20 mouse cellular contexts compared by ENCODE assay signal in the genomic region with DNA sequence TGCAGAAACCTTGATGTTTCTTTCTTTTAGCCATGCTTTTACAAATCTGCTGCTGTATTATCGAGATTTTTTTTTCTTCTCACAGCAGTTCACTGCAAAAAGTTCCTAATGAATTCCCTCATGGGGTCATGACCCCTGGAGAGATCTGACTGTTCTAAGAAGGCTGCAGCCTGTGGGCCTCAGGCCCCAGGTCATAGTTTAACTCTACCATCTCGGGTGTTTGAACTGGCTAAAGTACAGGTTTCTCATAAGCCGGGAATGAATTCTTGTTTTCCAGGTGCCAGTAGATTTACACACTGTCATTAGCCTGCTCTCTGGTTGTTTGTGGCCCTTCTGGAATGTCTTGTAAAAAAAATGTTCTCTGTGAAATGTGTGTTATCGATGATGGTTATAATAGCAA. TPM values are rescaled to one million over a fixed set of nuclear protein-coding genes. Genes with fewer than 3 reads are reported as not detected.
DNase-seq lines count a peak whose midpoint lies in the region; ATAC-seq and TF ChIP-seq lines count a peak whose summit lies in the region.
"Had no signal": no experiment of that assay in that cellular context is flagged by ENCODE, and none has a peak within 500 bp of the region (broad histone marks: within the 10 kb centered on the region; RNA-seq: fewer than 3 reads in every experiment).

No protein-coding gene starts in this region.

- no peak overlapping the region for H3K9ac ChIP-seq in kidney, embryonic 14.5 days (ENCODE audit: low read depth, low read length)
- H3K9ac ChIP-seq in kidney, embryonic 15.5 days = no peak overlapping the region
- H3K9ac ChIP-seq: embryonic facial prominence, embryonic 13.5 days; forebrain, embryonic 12.5 days; hindbrain, embryonic 12.5 days had no signal

- WGBS in kidney, adult 2 months = 36% methylated on average over 4 of the region's 4 CpGs
- 51% methylated on average over 4 of the region's 4 CpGs for WGBS in kidney, embryonic 14.5 days
- WGBS in kidney, embryonic 15.5 days = 43% methylated on average over 4 of the region's 4 CpGs

- H3K36me3 ChIP-seq in kidney, adult 2 months (ENCODE audit: control insufficient read depth, insufficient read depth, low read length) = peaks cover 2% of the 10 kb centered on the region
- no peaks in the 10 kb centered on the region for H3K36me3 ChIP-seq in kidney, embryonic 14.5 days (ENCODE audit: control insufficient read depth, insufficient read depth, low read length)
- H3K36me3 ChIP-seq in kidney, embryonic 15.5 days = peaks cover 16% of the 10 kb centered on the region
- H3K36me3 ChIP-seq: forebrain, embryonic 12.5 days; hindbrain, embryonic 12.5 days had no signal

- H3K4me3 ChIP-seq in kidney, adult 2 months (ENCODE audit: insufficient read depth, low read depth, low read length) = no peak overlapping the region
- H3K4me3 ChIP-seq in kidney, embryonic 14.5 days (ENCODE audit: low read length) = no peak overlapping the region
- H3K4me3 ChIP-seq in kidney, embryonic 15.5 days (replicated peaks) = no peak overlapping the region
- H3K4me3 ChIP-seq: embryonic facial prominence, embryonic 13.5 days; forebrain, embryonic 12.5 days; hindbrain, embryonic 12.5 days had no signal

- H3K4me2 ChIP-seq in kidney, embryonic 14.5 days (replicated peaks; ENCODE audit: low read depth, low read length) = no peak overlapping the region
- H3K4me2 ChIP-seq in kidney, embryonic 15.5 days = no peak overlapping the region
- H3K4me2 ChIP-seq: embryonic facial prominence, embryonic 13.5 days; forebrain, embryonic 12.5 days; hindbrain, embryonic 12.5 days had no signal

- H3K27ac ChIP-seq in kidney, adult 2 months (ENCODE audit: insufficient read depth, low read depth, low read length) = no peak overlapping the region
- no peak overlapping the region for H3K27ac ChIP-seq in kidney, embryonic 14.5 days (ENCODE audit: low read depth, low read length)
- no peak overlapping the region for H3K27ac ChIP-seq in kidney, embryonic 15.5 days
- H3K27ac ChIP-seq: embryonic facial prominence, embryonic 13.5 days; forebrain, embryonic 12.5 days; hindbrain, embryonic 12.5 days had no signal

- no peaks in the 10 kb centered on the region for H3K27me3 ChIP-seq in kidney, adult 2 months (replicated peaks; ENCODE audit: control insufficient read depth, insufficient read depth, low read length)
- H3K27me3 ChIP-seq in kidney, embryonic 14.5 days (ENCODE audit: control insufficient read depth, insufficient read depth, low read length) = no peaks in the 10 kb centered on the region
- H3K27me3 ChIP-seq in kidney, embryonic 15.5 days = no peaks in the 10 kb centered on the region
- H3K27me3 ChIP-seq: embryonic facial prominence, embryonic 13.5 days; forebrain, embryonic 12.5 days; hindbrain, embryonic 12.5 days had no signal

- DNase-seq in kidney, adult 2 months = peak; percentile 80
- peak; percentile 34 to 51 for DNase-seq in kidney, postnatal 36 days
- DNase-seq in embryo, embryonic 11 days = peak; percentile 23
- DNase-seq in yolk sac, embryonic 10.5 days (ENCODE audit: low spot score) = peak; percentile 58
- no peak for DNase-seq in lung, postnatal 36 days
- DNase-seq: adrenal gland, adult 2 months; adrenal gland, postnatal 25 days; cerebellum, adult 18-20 months; cerebellum, adult 9-11 months; cerebellum, postnatal 36 days; gastrocnemius, postnatal 14 days; heart, postnatal 10 days; heart, postnatal 4 days had no signal

- peaks cover 9% of the 10 kb centered on the region; the same call in 1 of the 2 replicates for H3K4me1 ChIP-seq in kidney, adult 2 months (ENCODE audit: control insufficient read depth, insufficient read depth, low read length)
- H3K4me1 ChIP-seq in kidney, embryonic 14.5 days (ENCODE audit: control insufficient read depth, insufficient read depth, low read length) = no peaks in the 10 kb centered on the region
- peaks cover 9% of the 10 kb centered on the region; the same call in 1 of the 2 replicates for H3K4me1 ChIP-seq in kidney, embryonic 15.5 days
- H3K4me1 ChIP-seq: forebrain, embryonic 12.5 days; hindbrain, embryonic 12.5 days had no signal

- ATAC-seq in kidney, embryonic 14.5 days (ENCODE audit: low FRiP score, low TSS enrichment) = no peak
- ATAC-seq in kidney, embryonic 15.5 days (replicated peaks; ENCODE audit: low FRiP score) = no peak
- ATAC-seq: forebrain, embryonic 16.5 days; hindbrain, embryonic 16.5 days had no signal

- no peak for TF ChIP-seq CTCF in kidney, adult 2 months (conservative IDR thresholded peaks at IDR 0.05; ENCODE audit: insufficient read depth, insufficient read length, low read depth, low read length)

- H3K9me3 ChIP-seq in kidney, embryonic 14.5 days (ENCODE audit: control insufficient read depth, low read length) = peaks cover 3% of the 10 kb centered on the region; the same call in 1 of the 2 replicates
- H3K9me3 ChIP-seq in kidney, embryonic 15.5 days (replicated peaks) = 0 out of 2 replicates have a peak, but pooled peaks cover 5% of the 10 kb centered on the region

- no peak for TF ChIP-seq POLR2A in kidney, adult 2 months (IDR thresholded peaks at IDR 0.05; ENCODE audit: low read depth, low read length)

RNA-seq across cellular contexts. Expression of a gene that starts 11.7 kb away (rescaled TPM):
- polyA plus RNA-seq in kidney, adult 2 months (2012; rRNA removed) = 7.5 and 7.7 TPM in 2 replicates
- polyA plus RNA-seq in kidney, embryonic 14.5 days (2014; fragmentation: Nextera tagmentation; extraction: Ambion mirVana) = 15.4 and 24.8 TPM in 2 replicates
- 14.8 and 17.5 TPM in 2 replicates for polyA plus RNA-seq in kidney, embryonic 15.5 days (2015; fragmentation: Nextera tagmentation; extraction: Ambion mirVana)

RNA-seq across cellular contexts. Expression of a gene that starts 25.7 kb away (rescaled TPM):
- 22.6 and 25.5 TPM in 2 replicates for polyA plus RNA-seq in kidney, adult 2 months (2012; rRNA removed)
- polyA plus RNA-seq in kidney, embryonic 14.5 days (2014; fragmentation: Nextera tagmentation; extraction: Ambion mirVana) = 32.7 and 47.0 TPM in 2 replicates
- polyA plus RNA-seq in kidney, embryonic 15.5 days (2015; fragmentation: Nextera tagmentation; extraction: Ambion mirVana) = 56.5 and 58.1 TPM in 2 replicates
